Mouse (Mus musculus) embryonic fibroblast, embryonic 13.5 days (primary cell): ENCODE data around the gene Pole2. TPM values are rescaled to one million over a fixed set of nuclear protein-coding genes. Genes with fewer than 3 reads are reported as not detected.
"Not testable (repeated sequence)": the region's sequence is repeated elsewhere in the genome, so short reads cannot be mapped to it uniquely, and the experiment has no call there.

Experiments
- H3K27ac ChIP-seq: 2 replicates; pipeline ENCODE4 v1.5.1; 2012; ENCODE audit warnings: low read length, control low read depth, inconsistent platforms; ENCODE audit not compliant: insufficient read depth
- H3K4me1 ChIP-seq: 2 replicates; pipeline ENCODE4 v1.6.1; 2011; ENCODE audit warnings: low read length; ENCODE audit not compliant: control insufficient read depth, insufficient read depth
- H3K4me3 ChIP-seq: 2 replicates; pipeline ENCODE4 v1.5.1; 2011; ENCODE audit warnings: mild to moderate bottlenecking, control low read depth, low read length; ENCODE audit not compliant: insufficient read depth
- CTCF ChIP-seq: IDR thresholded peaks from 2 replicates; pipeline ENCODE4 v1.5.1; 2011; ENCODE audit warnings: mild to moderate bottlenecking, control low read depth, low read length, moderate library complexity, borderline replicate concordance; ENCODE audit not compliant: insufficient read depth
- POLR2A ChIP-seq: IDR thresholded peaks from 2 replicates; pipeline ENCODE4 v1.6.1; 2011; ENCODE audit warnings: low read depth, mild to moderate bottlenecking, control low read depth, low read length, moderate library complexity
- polyA plus RNA-seq: library from polyadenylated mRNA; stranded (reverse); fragments of >200 nt; gene quantifications from 2 replicates; pipeline ENCODE4 v1.2.4, GENCODE M21; 2011; ENCODE audit warnings: low read depth; ENCODE audit not compliant: missing spikeins, insufficient read length

Pole2 gene
- polyA plus RNA-seq, 1 experiment: 11.9 TPM

- Histone ChIP-seq H3K4me1 (peaks cover 3% of the 10 kb centered on the region; the same call in 1 of the 2 replicates), H3K27ac (no peak overlapping the region), H3K4me3 (no peak overlapping the region)
- TF ChIP-seq POLR2A (0 out of 2 replicates have a peak, but pooled peaks have one; percentile 21), CTCF (no peak)
Measured at GRCm38 (mm10) chr12:69181800-69182199, 46.2 kb downstream of the Pole2 start.

GRCm38 (mm10) chr12:69179371-69179770 is 48.6 kb downstream of the Pole2 start:
- no peak overlapping the region for H3K27ac ChIP-seq
- no peaks in the 10 kb centered on the region for H3K4me1 ChIP-seq
- TF ChIP-seq CTCF (no peak), POLR2A (no peak)
- H3K4me3 ChIP-seq: no peak overlapping the region

- no peaks in the 10 kb centered on the region for H3K4me1 ChIP-seq
- TF ChIP-seq CTCF (no peak), POLR2A (no peak)
- no peak overlapping the region for H3K27ac ChIP-seq
- H3K4me3 ChIP-seq: no peak overlapping the region
Measured at GRCm38 (mm10) chr12:69177526-69177925, 50.5 kb downstream of the Pole2 start.

GRCm38 (mm10) chr12:69175975-69176374 is 52.0 kb downstream of the Pole2 start:
- TF ChIP-seq CTCF: no peak
- TF ChIP-seq POLR2A: no peak
- no peak overlapping the region for H3K4me3 ChIP-seq
- H3K4me1 ChIP-seq: no peaks in the 10 kb centered on the region
- H3K27ac ChIP-seq: no peak overlapping the region

GRCm38 (mm10) chr12:69171307-69171706 is 56.7 kb downstream of the Pole2 start:
- Histone ChIP-seq H3K4me3 (no peak overlapping the region), H3K4me1 (no peaks in the 10 kb centered on the region), H3K27ac (no peak overlapping the region)
- TF ChIP-seq POLR2A (no peak), CTCF (no peak)

- no peak for TF ChIP-seq CTCF
- peak; percentile 67 for TF ChIP-seq POLR2A
- Histone ChIP-seq H3K4me3 (peak within 1 kb of the TSS; percentile 85), H3K4me1 (no peaks in the 10 kb centered on the region), H3K27ac (0 out of 2 replicates have a peak within 1 kb of the TSS, but pooled peaks have one; percentile 45)
Measured at GRCm38 (mm10) chr12:69168461-69169106, 59.4 kb downstream of the Pole2 start, which contains the start of gene Lrr1. Gene Lrr1 (plus strand): TSS chr12:69168814.

GRCm38 (mm10) chr12:69167656-69168460 is 60.1 kb downstream of the Pole2 start:
- TF ChIP-seq CTCF (no peak), POLR2A (no peak)
- Histone ChIP-seq H3K4me3 (peak overlapping the region; percentile 85), H3K4me1 (no peaks in the 10 kb centered on the region), H3K27ac (no peak overlapping the region)

- H3K27ac ChIP-seq, H3K4me3 ChIP-seq, H3K4me1 ChIP-seq: not testable (repeated sequence)
Measured at GRCm38 (mm10) chr12:69166861-69167581, 61.0 kb downstream of the Pole2 start.

- TF ChIP-seq POLR2A: no peak
- TF ChIP-seq CTCF: no peak
- H3K4me1 ChIP-seq: no peaks in the 10 kb centered on the region
- no peak overlapping the region for H3K4me3 ChIP-seq
- H3K27ac ChIP-seq: no peak overlapping the region
Measured at GRCm38 (mm10) chr12:69164904-69165303, 63.1 kb downstream of the Pole2 start.

GRCm38 (mm10) chr12:69163586-69163985 is 64.4 kb downstream of the Pole2 start:
- H3K4me1 ChIP-seq, H3K4me3 ChIP-seq, H3K27ac ChIP-seq: not testable (repeated sequence)

GRCm38 (mm10) chr12:69160677-69161076 is 67.3 kb downstream of the Pole2 start:
- H3K27ac ChIP-seq, H3K4me1 ChIP-seq, H3K4me3 ChIP-seq: not testable (repeated sequence)
